Mouse (Mus musculus): ENCODE data around the gene Myh2.

- no peak for TF ChIP-seq POLR2A (IDR thresholded peaks at IDR 0.05; ENCODE audit: control insufficient read depth, low read depth, low read length)
- TF ChIP-seq CTCF (IDR thresholded peaks at IDR 0.05; ENCODE audit: control insufficient read depth, insufficient read depth, insufficient replicate concordance, low read depth, low read length) = no peak
Measured at GRCm38 (mm10) chr11:67221803-67222202, 51.0 kb downstream of the Myh2 start.
